ENCODE assay signal across 21 mouse cellular contexts in genomic region chr8:90323824-90324223, GRCm38 (mm10). TPM values are rescaled to one million over a fixed set of nuclear protein-coding genes. Genes with fewer than 3 reads are reported as not detected.
DNase-seq lines count a peak whose midpoint lies in the region; ATAC-seq lines count a peak whose summit lies in the region.
"Had no signal": no experiment of that assay in that cellular context is flagged by ENCODE, and none has a peak within 500 bp of the region (broad histone marks: within the 10 kb centered on the region; RNA-seq: fewer than 3 reads in every experiment).

No protein-coding gene starts in this region.

- no peak for ATAC-seq in hindbrain, embryonic 12.5 days (ENCODE audit: low FRiP score)
- ATAC-seq in hindbrain, embryonic 16.5 days, result no peak
- ATAC-seq in midbrain, embryonic 14.5 days (ENCODE audit: low FRiP score, low TSS enrichment), result no peak
- ATAC-seq: intestine, embryonic 15.5 days had no signal

- H3K27me3 ChIP-seq in hindbrain, embryonic 12.5 days, result no peaks in the 10 kb centered on the region
- no peaks in the 10 kb centered on the region for H3K27me3 ChIP-seq in hindbrain, embryonic 16.5 days (replicated peaks; ENCODE audit: control insufficient read depth, insufficient read depth, low read length)
- H3K27me3 ChIP-seq in midbrain, embryonic 14.5 days (ENCODE audit: control insufficient read depth, insufficient read depth, low read length), result no peaks in the 10 kb centered on the region
- H3K27me3 ChIP-seq: intestine, embryonic 15.5 days; neural tube, embryonic 15.5 days; stomach, embryonic 15.5 days had no signal

- no peak overlapping the region for H3K4me3 ChIP-seq in hindbrain, embryonic 12.5 days
- H3K4me3 ChIP-seq in hindbrain, embryonic 16.5 days (ENCODE audit: low read length), result no peak overlapping the region
- H3K4me3 ChIP-seq in midbrain, embryonic 14.5 days (replicated peaks; ENCODE audit: low read depth, low read length), result no peak overlapping the region
- H3K4me3 ChIP-seq: intestine, embryonic 15.5 days; neural tube, embryonic 15.5 days; stomach, embryonic 15.5 days had no signal

- 25% methylated on average over 4 of the region's 4 CpGs for WGBS in hindbrain, embryonic 12.5 days
- 35% methylated on average over 4 of the region's 4 CpGs for WGBS in hindbrain, embryonic 16.5 days
- 7% methylated on average over 4 of the region's 4 CpGs for WGBS in midbrain, embryonic 14.5 days

- no peak overlapping the region for H3K4me2 ChIP-seq in hindbrain, embryonic 12.5 days (replicated peaks)
- H3K4me2 ChIP-seq in hindbrain, embryonic 16.5 days (ENCODE audit: low read length), result no peak overlapping the region
- H3K4me2 ChIP-seq in midbrain, embryonic 14.5 days (ENCODE audit: low read length), result peak overlapping the region; percentile 17; the same call in 1 of the 2 replicates
- H3K4me2 ChIP-seq: intestine, embryonic 15.5 days; liver, embryonic 11.5 days; neural tube, embryonic 15.5 days; stomach, embryonic 15.5 days had no signal

- H3K36me3 ChIP-seq in hindbrain, embryonic 12.5 days, result peaks cover 6% of the 10 kb centered on the region; the same call in 1 of the 2 replicates
- no peaks in the 10 kb centered on the region for H3K36me3 ChIP-seq in hindbrain, embryonic 16.5 days (ENCODE audit: control insufficient read depth, insufficient read depth, low read length)
- H3K36me3 ChIP-seq in midbrain, embryonic 14.5 days (ENCODE audit: control insufficient read depth, insufficient read depth, low read length), result peaks cover under 1% of the 10 kb centered on the region
- H3K36me3 ChIP-seq: intestine, embryonic 15.5 days; neural tube, embryonic 15.5 days; stomach, embryonic 15.5 days had no signal

- peak; percentile 17 to 27 for DNase-seq in cerebellum, postnatal 10 days
- DNase-seq in cerebellum, adult 9-11 months, result no peak
- peak; percentile 19 for DNase-seq in midbrain, embryonic 14.5 days
- DNase-seq in kidney, postnatal 36 days, result no peak
- DNase-seq in embryo, embryonic 11 days, result no peak
- no peak for DNase-seq in kidney, adult 8-10 months
- DNase-seq: adrenal gland, adult 2 months; cerebellum, adult 11 months; cerebellum, postnatal 25 days; heart, adult 18-20 months; heart, postnatal 36 days; kidney, postnatal 4 days; lung, adult 18-20 months; lung, postnatal 14 days; thymus, adult 2 months had no signal

- H3K9me3 ChIP-seq in hindbrain, embryonic 12.5 days (replicated peaks), result no peaks in the 10 kb centered on the region
- H3K9me3 ChIP-seq in hindbrain, embryonic 16.5 days (ENCODE audit: control insufficient read depth, low read length), result no peaks in the 10 kb centered on the region
- no peaks in the 10 kb centered on the region for H3K9me3 ChIP-seq in midbrain, embryonic 14.5 days (ENCODE audit: control insufficient read depth, low read length)
- H3K9me3 ChIP-seq: intestine, embryonic 15.5 days; neural tube, embryonic 15.5 days; stomach, embryonic 15.5 days had no signal

- peaks cover 26% of the 10 kb centered on the region for H3K4me1 ChIP-seq in hindbrain, embryonic 12.5 days
- peaks cover 8% of the 10 kb centered on the region for H3K4me1 ChIP-seq in hindbrain, embryonic 16.5 days (ENCODE audit: control insufficient read depth, insufficient read depth, low read depth, low read length)
- peaks cover 43% of the 10 kb centered on the region for H3K4me1 ChIP-seq in midbrain, embryonic 14.5 days (ENCODE audit: control insufficient read depth, insufficient read depth, low read length)
- H3K4me1 ChIP-seq: intestine, embryonic 15.5 days; stomach, embryonic 15.5 days had no signal

- H3K27ac ChIP-seq in hindbrain, embryonic 12.5 days, result 0 out of 2 replicates have a peak overlapping the region, but pooled peaks have one; percentile 17
- no peak overlapping the region for H3K27ac ChIP-seq in hindbrain, embryonic 16.5 days (ENCODE audit: low read depth, low read length)
- peak overlapping the region; percentile 34; the same call in 1 of the 2 replicates for H3K27ac ChIP-seq in midbrain, embryonic 14.5 days (replicated peaks; ENCODE audit: low read depth, low read length)
- H3K27ac ChIP-seq: intestine, embryonic 15.5 days; stomach, embryonic 15.5 days had no signal

- H3K9ac ChIP-seq in hindbrain, embryonic 12.5 days, result no peak overlapping the region
- no peak overlapping the region for H3K9ac ChIP-seq in hindbrain, embryonic 16.5 days (ENCODE audit: low read depth, low read length)
- H3K9ac ChIP-seq in midbrain, embryonic 14.5 days (replicated peaks; ENCODE audit: low read length), result no peak overlapping the region
- H3K9ac ChIP-seq: intestine, embryonic 15.5 days; neural tube, embryonic 15.5 days; stomach, embryonic 15.5 days had no signal

RNA-seq across cellular contexts. Expression of gene Tox3, which starts 24.3 kb away (rescaled TPM):
- 40.9 and 44.9 TPM in 2 replicates for polyA plus RNA-seq in hindbrain, embryonic 12.5 days (2016; fragmentation: Nextera tagmentation; extraction: Ambion mirVana)
- polyA plus RNA-seq in hindbrain, embryonic 16.5 days (2015; fragmentation: Nextera tagmentation; extraction: Ambion mirVana), result 11.2 and 12.8 TPM in 2 replicates
- polyA plus RNA-seq in midbrain, embryonic 14.5 days (2014; fragmentation: Nextera tagmentation; extraction: Ambion mirVana), result 40.2 and 42.0 TPM in 2 replicates

Comparison
In these comparisons a context has a peak if more than half of its experiments do, and no peak if none do; other contexts are left out.
1. DNase-seq: peak in cerebellum, postnatal 10 days (2 of 2) and midbrain, embryonic 14.5 days (single experiment); none in cerebellum, adult 9-11 months (single experiment), kidney, postnatal 36 days (0 of 2), embryo, embryonic 11 days (single experiment) and kidney, adult 8-10 months (0 of 2).